Mouse (Mus musculus) neural tube, embryonic 10.5 days (tissue): ENCODE data around the gene Clec4n.
"Not testable (repeated sequence)": the region's sequence is repeated elsewhere in the genome, so short reads cannot be mapped to it uniquely, and the experiment has no call there.

Experiments used
- DNase-seq: peaks from one replicate; pipeline ENCODE4 v3.0.0-alpha.2; 2017; ENCODE audit warnings: low spot score; ENCODE audit errors: extremely low spot score

Gene Clec4n

DNA sequence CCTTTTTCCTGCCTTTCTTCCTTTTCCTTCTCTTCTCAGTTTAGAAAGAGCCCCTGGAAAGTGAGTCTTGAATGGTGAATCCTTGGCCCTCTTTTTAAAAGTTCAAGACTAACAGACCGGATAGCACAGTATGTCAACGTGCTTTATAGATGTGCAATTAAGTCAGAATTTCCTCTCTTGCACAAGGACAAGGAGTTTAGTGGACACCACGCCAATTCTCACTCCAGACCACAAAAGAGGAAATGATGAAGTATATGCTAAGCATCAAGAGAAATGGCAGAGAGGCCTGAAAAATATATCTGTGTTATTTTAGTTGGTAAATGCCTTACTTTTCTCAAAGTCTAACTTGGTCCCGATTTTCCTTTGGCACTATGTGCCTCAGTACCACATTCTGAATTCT is 60.1 kb downstream of the Clec4n start, which contains the start of gene Clec4e:
Clec4e (minus strand) TSS at position 118 of the 400 bp plus-strand sequence.
- no peak for DNase-seq

DNA sequence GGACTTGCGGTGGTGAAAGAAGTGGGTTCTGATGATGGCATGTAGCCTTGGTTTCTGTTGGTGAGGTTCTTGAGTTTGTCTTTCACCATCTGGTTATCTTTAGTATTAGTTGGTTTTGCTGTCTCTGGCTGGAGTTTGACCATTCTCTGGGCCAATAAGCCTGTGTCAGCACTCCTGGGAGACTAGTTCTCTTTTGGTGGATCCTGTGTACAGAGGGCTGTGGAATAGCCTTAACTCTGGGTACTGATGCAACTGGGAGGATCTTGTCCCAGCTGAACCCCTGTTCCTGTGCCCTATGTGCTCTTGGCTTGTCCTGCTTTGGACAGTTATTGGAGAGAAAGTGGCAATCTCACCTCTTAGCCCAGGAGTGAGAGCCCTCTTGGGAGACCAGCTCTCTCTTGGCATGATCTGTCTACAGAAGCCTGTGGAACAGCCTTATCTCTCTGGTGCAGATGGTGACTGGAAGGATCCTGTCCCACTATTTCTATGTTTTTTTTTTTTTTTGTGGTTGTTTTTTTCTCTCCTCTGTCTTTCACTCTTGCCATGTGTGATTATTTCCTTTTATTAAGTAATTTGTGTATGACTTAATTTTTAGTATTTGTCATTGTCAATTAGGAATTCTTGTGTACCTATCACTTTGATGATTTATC is 63.2 kb downstream of the Clec4n start:
- no peak for DNase-seq

DNA sequence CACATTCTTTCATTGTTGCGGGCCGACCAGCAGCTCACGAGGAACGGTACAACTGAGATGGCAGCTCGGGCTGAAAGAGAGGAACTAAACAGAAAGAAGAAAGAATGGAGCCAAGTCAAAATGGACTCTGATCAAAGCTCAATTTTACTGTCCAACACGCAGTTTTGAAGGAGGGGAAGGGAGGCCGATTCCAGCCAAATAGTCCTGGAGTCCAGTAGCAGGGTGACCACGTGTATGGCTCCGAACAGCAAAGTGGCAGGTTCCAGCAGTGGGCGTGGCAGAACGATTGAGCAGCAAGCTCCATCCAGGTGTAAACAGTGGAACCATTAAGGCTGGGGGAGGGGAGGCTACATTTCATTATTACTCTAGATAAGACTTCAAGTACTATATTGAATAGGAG is 63.9 kb downstream of the Clec4n start:
- not testable (repeated sequence) for DNase-seq
